Mouse (Mus musculus) neural tube, embryonic 13.5 days (tissue): ENCODE data around the gene Gm2174. TPM values are rescaled to one million over a fixed set of nuclear protein-coding genes. Genes with fewer than 3 reads are reported as not detected.

Experiments
- polyA plus RNA-seq: library from polyadenylated mRNA; unstranded; fragments of >200 nt; fragmentation: Nextera tagmentation; extraction: Ambion mirVana; gene quantifications from 2 replicates; pipeline ENCODE4 v1.2.1, GENCODE M21; 2015

Gm2174 gene
- polyA plus RNA-seq, 1 experiment from 2014 or later: not detected

Other genes starting within 250 kb of the Gm2174 start
- not detected in 2 replicates for gene Gm773, start 235.1 kb upstream of the Gm2174 start, polyA plus RNA-seq
- 4.7 and 6.8 TPM in 2 replicates for gene Zfp449, start 101.6 kb upstream of the Gm2174 start, polyA plus RNA-seq
- 19.2 and 20.1 TPM in 2 replicates for gene Smim10l2a, start 73.4 kb upstream of the Gm2174 start, polyA plus RNA-seq
- 19.3 and 19.6 TPM in 2 replicates for gene Ints6l, start 6.9 kb downstream of the Gm2174 start, polyA plus RNA-seq
- gene Gm10477, start 76.8 kb downstream of the Gm2174 start, polyA plus RNA-seq: not detected in 2 replicates
- gene Gm648, start 101.6 kb downstream of the Gm2174 start, polyA plus RNA-seq: not detected in 2 replicates
- gene Mmgt1, start 150.1 kb downstream of the Gm2174 start, polyA plus RNA-seq: 56.5 and 59.4 TPM in 2 replicates
- gene Slc9a6, start 161.8 kb downstream of the Gm2174 start, polyA plus RNA-seq: 41.3 and 49.0 TPM in 2 replicates